Mouse (Mus musculus) CH12.LX (cell line): ENCODE results near the gene Pgm2l1. TPM values are rescaled to one million over a fixed set of nuclear protein-coding genes. Genes with fewer than 3 reads are reported as not detected.

Source experiments
- DNase-seq: peaks from one replicate; pipeline ENCODE4 v3.0.0-alpha.2; 2013; ENCODE audit errors: extremely low read depth
- H3K27ac ChIP-seq: 2 replicates; pipeline ENCODE4 v1.5.1; 2012; ENCODE audit warnings: low read depth, mild to moderate bottlenecking, control low read depth, moderate library complexity; ENCODE audit not compliant: insufficient read depth
- H3K27me3 ChIP-seq: replicated peaks from 2 replicates; pipeline ENCODE3; 2012; ENCODE audit warnings: inconsistent platforms
- H3K36me3 ChIP-seq, 2 experiments: replicated peaks in 1 of 2; 2 replicates each; pipeline versions ENCODE3 to v1.6.1; 2012; ENCODE audit warnings: inconsistent platforms in 1 of 2, low read length in 1 of 2, mild to moderate bottlenecking in 1 of 2, mixed read lengths in 1 of 2, moderate library complexity in 1 of 2; ENCODE audit not compliant: control insufficient read depth in 1 of 2, insufficient read depth in 1 of 2
- H3K4me1 ChIP-seq, 2 experiments: 2 replicates each; pipeline ENCODE4 v1.6.1; 2012; ENCODE audit warnings: inconsistent platforms in 1 of 2, moderate library complexity in 1 of 2; ENCODE audit not compliant: insufficient read depth in 2 of 2, control insufficient read depth in 1 of 2
- H3K4me2 ChIP-seq: 2 replicates; pipeline ENCODE4 v1.6.1; 2012; ENCODE audit warnings: low read depth, mild to moderate bottlenecking, control low read depth; ENCODE audit not compliant: poor library complexity, insufficient read depth, severe bottlenecking
- H3K4me3 ChIP-seq, 3 experiments: fragments of 150-350 bp in 1 of 3; sonication (generic) in 1 of 3; replicated peaks in 1 of 3; 2 replicates each; pipeline versions ENCODE3 to v1.5.1; 2011 to 2012; ENCODE audit warnings: low read depth in 2 of 3, low read length in 2 of 3, mild to moderate bottlenecking in 2 of 3, moderate library complexity in 2 of 3, control low read depth in 1 of 3, improper control_type of control experiment in 1 of 3, inconsistent platforms in 1 of 3, mixed read lengths in 1 of 3; ENCODE audit not compliant: poor library complexity in 1 of 3
- H3K79me2 ChIP-seq: replicated peaks from 2 replicates; pipeline ENCODE4 v1.6.1; 2012; ENCODE audit warnings: mild to moderate bottlenecking, moderate library complexity; ENCODE audit not compliant: control insufficient read depth, poor library complexity, insufficient read depth, severe bottlenecking; ENCODE audit errors: extremely low read depth
- H3K9ac ChIP-seq: 2 replicates; pipeline ENCODE4 v1.6.1; 2012; ENCODE audit warnings: low read depth, mild to moderate bottlenecking, control low read depth, moderate library complexity; ENCODE audit not compliant: insufficient read depth
- H3K9me3 ChIP-seq: replicated peaks from 2 replicates; pipeline ENCODE3; 2012; ENCODE audit warnings: low read length, inconsistent platforms, mixed read lengths
- BHLHE40 ChIP-seq: IDR thresholded peaks from 2 replicates; pipeline ENCODE4 v1.6.1; 2011; ENCODE audit warnings: mild to moderate bottlenecking, low read depth, low read length, improper control_type of control experiment
- CHD1 ChIP-seq: IDR thresholded peaks from 2 replicates; pipeline ENCODE4 v1.6.1; 2012; ENCODE audit warnings: low read depth, low read length, improper control_type of control experiment, inconsistent platforms
- CHD2 ChIP-seq: IDR thresholded peaks from 2 replicates; pipeline ENCODE4 v1.6.1; 2011; ENCODE audit warnings: low read length, improper control_type of control experiment
- CTCF ChIP-seq, 2 experiments: IDR thresholded peaks in 1 of 2; conservative IDR thresholded peaks in 1 of 2; 2 replicates each; pipeline ENCODE4 v1.5.1; 2011 to 2012; ENCODE audit warnings: low read depth in 2 of 2, low read length in 2 of 2, improper control_type of control experiment in 1 of 2, inconsistent platforms in 1 of 2, mild to moderate bottlenecking in 1 of 2, moderate library complexity in 1 of 2
- ELF1 ChIP-seq: IDR thresholded peaks from 2 replicates; pipeline ENCODE4 v1.6.1; 2014; ENCODE audit warnings: low read depth, mild to moderate bottlenecking, inconsistent platforms, low read length, improper control_type of control experiment
- EP300 ChIP-seq: IDR thresholded peaks from 2 replicates; pipeline ENCODE4 v1.6.1; 2011; ENCODE audit warnings: low read length, improper control_type of control experiment
- GABPA ChIP-seq: IDR thresholded peaks from 2 replicates; pipeline ENCODE4 v1.6.1; 2012; ENCODE audit warnings: low read depth, low read length, improper control_type of control experiment, inconsistent platforms; ENCODE audit not compliant: insufficient replicate concordance
- JUND ChIP-seq: conservative IDR thresholded peaks from 2 replicates; pipeline ENCODE4 v1.6.1; 2011; ENCODE audit warnings: low read depth, low read length, improper control_type of control experiment
- MAFK ChIP-seq: IDR thresholded peaks from 2 replicates; pipeline ENCODE4 v1.6.1; 2011; ENCODE audit warnings: low read length, improper control_type of control experiment; ENCODE audit not compliant: insufficient replicate concordance
- MXI1 ChIP-seq: IDR thresholded peaks from 2 replicates; pipeline ENCODE4 v1.6.1; 2011; ENCODE audit warnings: mild to moderate bottlenecking, low read depth, low read length, improper control_type of control experiment
- MYC ChIP-seq: IDR thresholded peaks from 2 replicates; pipeline ENCODE4 v1.6.1; 2011; ENCODE audit warnings: low read depth, mild to moderate bottlenecking, improper control_type of control experiment, low read length
- NELFE ChIP-seq: IDR thresholded peaks from 2 replicates; pipeline ENCODE4 v1.6.1; 2011; ENCODE audit warnings: low read depth, low read length, improper control_type of control experiment
- PAX5 ChIP-seq: IDR thresholded peaks from 2 replicates; pipeline ENCODE4 v1.6.1; 2012; ENCODE audit warnings: low read length, inconsistent platforms, mixed read lengths
- POLR2A ChIP-seq: IDR thresholded peaks from 2 replicates; pipeline ENCODE4 v1.6.1; 2011; ENCODE audit warnings: low read depth, mild to moderate bottlenecking, improper control_type of control experiment, low read length
- RAD21 ChIP-seq: IDR thresholded peaks from 2 replicates; pipeline ENCODE4 v1.6.1; 2011; ENCODE audit warnings: low read depth, mild to moderate bottlenecking, low read length, improper control_type of control experiment, moderate library complexity
- SIN3A ChIP-seq: IDR thresholded peaks from 2 replicates; pipeline ENCODE4 v1.6.1; 2012; ENCODE audit warnings: low read length, improper control_type of control experiment, inconsistent platforms
- TBP ChIP-seq: conservative IDR thresholded peaks from 2 replicates; pipeline ENCODE4 v1.6.1; 2011; ENCODE audit warnings: low read depth, low read length, improper control_type of control experiment
- TCF12 ChIP-seq: IDR thresholded peaks from 2 replicates; pipeline ENCODE4 v1.6.1; 2014; ENCODE audit warnings: low read depth, mild to moderate bottlenecking, inconsistent platforms, low read length, improper control_type of control experiment
- USF1 ChIP-seq: IDR thresholded peaks from 2 replicates; pipeline ENCODE4 v1.6.1; 2014; ENCODE audit warnings: low read depth, mild to moderate bottlenecking, inconsistent platforms, low read length, improper control_type of control experiment
- ZKSCAN1 ChIP-seq: IDR thresholded peaks from 2 replicates; pipeline ENCODE4 v1.6.1; 2012; ENCODE audit warnings: low read depth, inconsistent platforms, low read length, improper control_type of control experiment, borderline replicate concordance
- ZMIZ1 ChIP-seq: IDR thresholded peaks from 2 replicates; pipeline ENCODE4 v1.6.1; 2012; ENCODE audit warnings: low read depth, mild to moderate bottlenecking, inconsistent platforms, low read length, improper control_type of control experiment
- dilution Hi-C: fragments of 300-500 bp; cut with MboI; formaldehyde crosslinking; loops from 2 replicates; pipeline ENCODE4 v1.14.3; 2020; ENCODE audit warnings: low sequenced_read_pairs; ENCODE audit not compliant: extremely low pct_unique_long_range_greater_than_20kb, extremely low pct_ligation_motif_present
- in situ Hi-C: fragments of 300-500 bp; cut with MboI; formaldehyde crosslinking; loops from 3 replicates; pipeline ENCODE4 v1.14.3; 2019; ENCODE audit warnings: low sequenced_read_pairs, low pct_ligation_motif_present, low pct_unique_long_range_greater_than_20kb, mixed read lengths
- polyA plus RNA-seq: library from polyadenylated mRNA; unstranded; fragments of >175 nt; gene quantifications from 2 replicates; pipeline ENCODE4 v1.2.1, GENCODE M21; 2012; ENCODE audit warnings: low read depth; ENCODE audit not compliant: insufficient read length
- total RNA-seq, 2 experiments: library from RNA; depleted of rRNA; stranded (reverse); fragments of 300-350 nt in 1 of 2; fragments of >200 nt in 1 of 2; gene quantifications; 2 replicates each; pipeline ENCODE4 v1.2.3; 2012 to 2014

Pgm2l1 gene
- total and polyA plus RNA-seq, 3 experiments = 1.2 to 4.1 (median 3.4) TPM

DNA sequence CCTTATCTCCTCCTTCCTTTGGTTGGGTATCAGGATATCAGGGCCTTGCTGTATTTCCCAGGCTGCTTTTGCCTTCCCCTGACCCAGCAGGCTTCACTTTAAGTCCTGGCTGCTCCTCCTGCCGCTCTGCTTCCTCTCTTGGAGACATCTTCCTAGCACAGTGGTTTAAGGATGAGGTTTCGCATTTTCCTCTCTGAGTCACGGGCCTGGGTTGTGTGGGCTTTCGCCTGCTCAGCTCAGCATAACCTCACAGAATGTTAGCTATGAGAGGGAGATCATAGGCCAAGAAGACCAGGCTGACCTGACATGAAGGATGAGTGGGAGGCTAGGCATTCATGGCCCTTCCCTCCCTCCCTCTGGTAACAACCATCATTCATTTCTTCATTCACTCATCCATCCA, 85.5 kb downstream of the Pgm2l1 start:
- TF ChIP-seq TCF12 (no peak), PAX5 (no peak), GABPA (no peak), USF1 (no peak), NELFE (no peak), POLR2A (no peak), JUND (no peak), BHLHE40 (no peak), EP300 (no peak), ZKSCAN1 (no peak)
- TF ChIP-seq, all 38 proteins: peak for 0
- no peaks in the 10 kb centered on the region for H3K79me2 ChIP-seq
- dilution Hi-C loops (no loop called here), in situ Hi-C loops (no loop called here)
- H3K9ac ChIP-seq = no peak overlapping the region
- no peak for DNase-seq
- no peak overlapping the region for H3K4me2 ChIP-seq
- H3K9me3 ChIP-seq = no peaks in the 10 kb centered on the region
- H3K27ac ChIP-seq = no peak overlapping the region
- H3K4me1 ChIP-seq = no peaks in the 10 kb centered on the region
- peaks cover 15% of the 10 kb centered on the region for H3K27me3 ChIP-seq
- H3K4me3 ChIP-seq = no peak overlapping the region
- H3K36me3 ChIP-seq = no peaks in the 10 kb centered on the region

DNA sequence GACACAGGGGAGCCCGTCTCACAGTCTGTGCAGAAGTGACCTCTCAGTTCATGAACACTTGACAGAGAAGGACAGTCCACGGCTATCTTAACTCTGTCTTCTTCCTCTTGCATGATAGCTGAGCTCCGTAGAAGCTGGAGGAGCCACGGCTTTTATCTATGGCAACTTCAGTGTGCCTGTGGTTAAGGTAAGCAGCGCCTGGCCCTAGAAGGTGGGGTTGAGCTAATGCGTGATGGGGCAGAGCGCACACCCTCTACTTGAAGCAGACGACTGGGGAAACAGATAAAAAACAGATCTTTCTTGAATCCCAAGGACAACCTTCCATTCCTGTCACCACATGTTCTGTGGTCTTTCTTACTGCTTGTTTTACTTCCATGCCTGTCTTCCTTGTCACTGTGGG, 89.7 kb downstream of the Pgm2l1 start:
- dilution Hi-C loops = no loop called here
- no peak overlapping the region for H3K27ac ChIP-seq
- no peaks in the 10 kb centered on the region for H3K4me1 ChIP-seq
- H3K4me3 ChIP-seq = no peak overlapping the region
- in situ Hi-C loops = loop anchor here (5.0 kb wide), 1 partner anchor 35 kb away; no protein-coding TSS in a partner anchor
- no peaks in the 10 kb centered on the region for H3K9me3 ChIP-seq
- H3K4me2 ChIP-seq = no peak overlapping the region
- H3K79me2 ChIP-seq = no peaks in the 10 kb centered on the region
- no peak for DNase-seq
- TF ChIP-seq MXI1 (no peak), SIN3A (no peak), ELF1 (no peak), TBP (no peak), CHD1 (no peak), ZMIZ1 (no peak), CHD2 (no peak), PAX5 (no peak), MYC (no peak), MAFK (no peak), POLR2A (no peak), USF1 (no peak), BHLHE40 (no peak), CTCF (conservative IDR thresholded peaks at IDR 0.05 in 1 of 2, IDR thresholded peaks at IDR 0.05 in 1 of 2; ENCODE audit: low read depth in 2 of 2, low read length in 2 of 2) (no peak), JUND (no peak), RAD21 (no peak)
- H3K9ac ChIP-seq = no peak overlapping the region
- no peaks in the 10 kb centered on the region for H3K27me3 ChIP-seq
- no peaks in the 10 kb centered on the region for H3K36me3 ChIP-seq
